Comparison of ENCODE assay signal across 9 mouse cellular contexts in genomic region chr11:118210116-118210515, GRCm38 (mm10). TPM values are rescaled to one million over a fixed set of nuclear protein-coding genes. Genes with fewer than 3 reads are reported as not detected.
A peak's percentile ranks its signal among the peaks of the same experiment; 100 is the strongest.
DNase-seq lines count a peak whose midpoint lies in the region; ATAC-seq and TF ChIP-seq lines count a peak whose summit lies in the region.
"Had no signal": no experiment of that assay in that cellular context is flagged by ENCODE, and none has a peak within 500 bp of the region (broad histone marks: within the 10 kb centered on the region; RNA-seq: fewer than 3 reads in every experiment).

No protein-coding gene starts in this region.

- TF ChIP-seq POLR2A in brain, embryonic 14.5 days (IDR thresholded peaks at IDR 0.05; ENCODE audit: borderline replicate concordance, extremely low read depth, insufficient read depth, insufficient read length, poor library complexity, severe bottlenecking), result no peak

- peaks cover 82% of the 10 kb centered on the region for H3K4me1 ChIP-seq in limb, embryonic 12.5 days (replicated peaks)

- peak; percentile 63 for DNase-seq in gastrocnemius, postnatal 25 days
- no peak for DNase-seq in gastrocnemius, postnatal 10 days
- peak; percentile 85 for DNase-seq in brain, embryonic 14.5 days (ENCODE audit: low read depth)
- peak; percentile 63 to 84 for DNase-seq in frontal cortex, postnatal 36 days (ENCODE audit: low spot score in 2 of 2)
- no peak for DNase-seq in T-cell, adult 2 months (ENCODE audit: low spot score)
- no peak for DNase-seq in heart, adult 9 months (ENCODE audit: low spot score in 2 of 2)
- no peak for DNase-seq in urinary bladder, postnatal 36 days (ENCODE audit: low spot score in 2 of 2)

- H3K36me3 ChIP-seq in limb, embryonic 12.5 days, result no peaks in the 10 kb centered on the region

- H3K9me3 ChIP-seq in limb, embryonic 12.5 days, result no peaks in the 10 kb centered on the region
- H3K9me3 ChIP-seq: megakaryocyte, embryonic 14.5 days had no signal

- H3K27me3 ChIP-seq in limb, embryonic 12.5 days, result no peaks in the 10 kb centered on the region
- H3K27me3 ChIP-seq: megakaryocyte, embryonic 14.5 days had no signal

- 82% methylated on average over 4 of the region's 4 CpGs for WGBS in limb, embryonic 12.5 days

- no peak overlapping the region for H3K4me2 ChIP-seq in limb, embryonic 12.5 days

- TF ChIP-seq CTCF in brain, embryonic 14.5 days (IDR thresholded peaks at IDR 0.05; ENCODE audit: borderline replicate concordance, extremely low read depth, insufficient read depth, insufficient read length), result no peak

- H3K9ac ChIP-seq in limb, embryonic 12.5 days (replicated peaks), result 0 out of 2 replicates have a peak overlapping the region, but pooled peaks have one; percentile 23

- H3K27ac ChIP-seq in limb, embryonic 12.5 days, result peak overlapping the region; percentile 37; the same call in 1 of the 2 replicates

- no peak for ATAC-seq in limb, embryonic 12.5 days (ENCODE audit: insufficient number of reproducible peaks, insufficient read depth, low FRiP score, low TSS enrichment, low read depth)

- no peak overlapping the region for H3K4me3 ChIP-seq in limb, embryonic 12.5 days (replicated peaks)

RNA-seq across cellular contexts. Expression of gene Cyth1, which starts 38.3 kb away (rescaled TPM):
- total RNA-seq in gastrocnemius, postnatal 25 days (2021), result 10 to 100 TPM; 30.0 to 32.3 TPM
- 10 to 100 TPM; 26.4 to 30.7 TPM for total RNA-seq in gastrocnemius, postnatal 10 days (2021)
- 35.9 and 36.8 TPM in 2 replicates for polyA plus RNA-seq in brain, embryonic 14.5 days (2012; rRNA removed)
- 24.5 and 26.3 TPM in 2 replicates for polyA plus RNA-seq in limb, embryonic 12.5 days (2016; fragmentation: Nextera tagmentation; extraction: Ambion mirVana)

Comparison
In these comparisons a context has a peak if more than half of its experiments do, and no peak if none do; other contexts are left out.
1. DNase-seq: peak in gastrocnemius, postnatal 25 days (single experiment), brain, embryonic 14.5 days (single experiment) and frontal cortex, postnatal 36 days (2 of 2); none in gastrocnemius, postnatal 10 days (single experiment), T-cell, adult 2 months (single experiment), heart, adult 9 months (0 of 2) and urinary bladder, postnatal 36 days (0 of 2).